Mouse (Mus musculus): ENCODE measurements around the gene Nup188. TPM values are rescaled to one million over a fixed set of nuclear protein-coding genes. Genes with fewer than 3 reads are reported as not detected.
A peak's percentile ranks its signal among the peaks of the same experiment; 100 is the strongest.

Gene Nup188
- polyA plus RNA-seq, 1 experiment from 2014 or later = 11.2 TPM

- no peak overlapping the region for H3K27ac ChIP-seq
- WGBS (ENCODE audit: missing documents) = 89% methylated on average over 9 of the region's 9 CpGs
- no peaks in the 10 kb centered on the region for H3K79me2 ChIP-seq (ENCODE audit: inconsistent target)
- H3K4me3 ChIP-seq (ENCODE audit: inconsistent target) = no peak overlapping the region
- no peaks in the 10 kb centered on the region for H3K36me3 ChIP-seq (ENCODE audit: inconsistent target)
Measured at GRCm38 (mm10) chr2:30386913-30387312, 100.7 kb downstream of the Nup188 start.

- peaks cover 10% of the 10 kb centered on the region for H3K79me2 ChIP-seq (ENCODE audit: inconsistent target)
- WGBS (ENCODE audit: missing documents) = 100% methylated on average over 2 of the region's 2 CpGs
- no peak overlapping the region for H3K27ac ChIP-seq
- H3K4me3 ChIP-seq (ENCODE audit: inconsistent target) = no peak overlapping the region
- no peaks in the 10 kb centered on the region for H3K36me3 ChIP-seq (ENCODE audit: inconsistent target)
Measured at GRCm38 (mm10) chr2:30389000-30389399, 102.8 kb downstream of the Nup188 start.

- Histone ChIP-seq H3K36me3 (ENCODE audit: inconsistent target) (peaks cover 7% of the 10 kb centered on the region; the same call in 1 of the 2 replicates), H3K27ac (peak within 1 kb of the TSS; percentile 71), H3K79me2 (ENCODE audit: inconsistent target) (peaks cover 32% of the 10 kb centered on the region), H3K4me3 (ENCODE audit: inconsistent target) (peak within 1 kb of the TSS; percentile 55)
- WGBS (ENCODE audit: missing documents) = 0% methylated on average over 40 of the region's 40 CpGs
Measured at GRCm38 (mm10) chr2:30392114-30392576, 105.9 kb downstream of the Nup188 start, which contains the start of gene Dolpp1. Dolpp1 (plus strand) TSS chr2:30392254.

- peaks cover 32% of the 10 kb centered on the region for H3K79me2 ChIP-seq (ENCODE audit: inconsistent target)
- 1% methylated on average over 36 of the region's 54 CpGs for WGBS (ENCODE audit: missing documents)
- peak overlapping the region; percentile 71 for H3K27ac ChIP-seq
- peaks cover 14% of the 10 kb centered on the region; the same call in 1 of the 2 replicates for H3K36me3 ChIP-seq (ENCODE audit: inconsistent target)
- H3K4me3 ChIP-seq (ENCODE audit: inconsistent target) = peak overlapping the region; percentile 55
Measured at GRCm38 (mm10) chr2:30392577-30393369, 106.6 kb downstream of the Nup188 start.

GRCm38 (mm10) chr2:30393370-30393656 lies 107.1 kb downstream of the Nup188 start:
- Histone ChIP-seq H3K79me2 (ENCODE audit: inconsistent target) (peaks cover 32% of the 10 kb centered on the region), H3K36me3 (ENCODE audit: inconsistent target) (peaks cover 19% of the 10 kb centered on the region; the same call in 1 of the 2 replicates), H3K27ac (peak overlapping the region; percentile 71), H3K4me3 (ENCODE audit: inconsistent target) (peak overlapping the region; percentile 55)
- WGBS (ENCODE audit: missing documents) = 80% methylated on average over 1 of the region's 1 CpGs

Other genes starting within 250 kb of the Nup188 start
- gene Wdr34, start 237.5 kb upstream of the Nup188 start, polyA plus RNA-seq (2018) = 3.0 to 6.7 TPM (median 4.4 TPM) in 3 replicates
- 142 to 388 TPM (median 281 TPM) in 3 replicates for gene Set, start 229.0 kb upstream of the Nup188 start, polyA plus RNA-seq (2018)
- 0.94 to 2.4 TPM (median 1.6 TPM) in 3 replicates for gene Pkn3, start 208.7 kb upstream of the Nup188 start, polyA plus RNA-seq (2018)
- 10.5 to 24.6 TPM (median 20.1 TPM) in 3 replicates for gene Zdhhc12, start 192.7 kb upstream of the Nup188 start, polyA plus RNA-seq (2018)
- gene Zer1, start 161.8 kb upstream of the Nup188 start, polyA plus RNA-seq (2018) = 5.5 to 11.1 TPM (median 6.9 TPM) in 3 replicates
- 79.6 to 115 TPM (median 108 TPM) in 3 replicates for gene Tbc1d13, start 152.7 kb upstream of the Nup188 start, polyA plus RNA-seq (2018)
- 1.2 to 5.8 TPM (median 3.8 TPM) in 3 replicates for gene Endog, start 114.9 kb upstream of the Nup188 start, polyA plus RNA-seq (2018)
- gene Spout1, start 107.9 kb upstream of the Nup188 start, polyA plus RNA-seq (2018) = 15.1 to 33.4 TPM (median 17.6 TPM) in 3 replicates
- gene Kyat1, start 80.5 kb upstream of the Nup188 start, polyA plus RNA-seq (2018) = 1.5 to 4.5 TPM (median 3.0 TPM) in 3 replicates
- gene Lrrc8a, start 48.7 kb upstream of the Nup188 start, polyA plus RNA-seq (2018) = 11.0 to 16.9 TPM (median 11.0 TPM) in 3 replicates
- 0.17 to 0.26 TPM (median 0.21 TPM) in 3 replicates for gene Gm28035, start 45.8 kb upstream of the Nup188 start, polyA plus RNA-seq (2018)
- gene Phyhd1, start 20.2 kb upstream of the Nup188 start, polyA plus RNA-seq (2018) = 8.0 to 16.8 TPM (median 13.0 TPM) in 3 replicates
- gene Gm28038, start 5.4 kb upstream of the Nup188 start, polyA plus RNA-seq (2018) = 15.9 TPM in 1 of 3 replicates, not detected in the others
- 13.1 to 21.9 TPM (median 15.9 TPM) in 3 replicates for gene Dolk, start 63 bp upstream of the Nup188 start, polyA plus RNA-seq (2018)
- 24.8 to 34.0 TPM (median 33.1 TPM) in 3 replicates for gene Sh3glb2, start 72.9 kb downstream of the Nup188 start, polyA plus RNA-seq (2018)
- 2.4 to 7.5 TPM (median 4.1 TPM) in 3 replicates for gene Miga2, start 77.8 kb downstream of the Nup188 start, polyA plus RNA-seq (2018)
- gene Dolpp1, start 105.9 kb downstream of the Nup188 start, polyA plus RNA-seq (2018) = 18.7 to 21.3 TPM (median 18.7 TPM) in 3 replicates
- 37.2 to 68.4 TPM (median 59.5 TPM) in 3 replicates for gene Crat, start 129.4 kb downstream of the Nup188 start, polyA plus RNA-seq (2018)
- gene Ptpa, start 129.6 kb downstream of the Nup188 start, polyA plus RNA-seq (2018) = 54.9 to 121 TPM (median 116 TPM) in 3 replicates
- 2.4 to 6.5 TPM (median 4.4 TPM) in 3 replicates for gene Ier5l, start 187.8 kb downstream of the Nup188 start, polyA plus RNA-seq (2018)

All from macrophage (primary cell).